Mouse (Mus musculus) neutrophil, adult 5-6 weeks (primary cell): ENCODE measurements at regions not wholly inside any gene's neighbourhood (a gene's known extent, or its start where the extent isn't known, plus 50 kb on each side); places are given as distances from the start of the nearest gene placed in this dataset.

ENCODE experiments used
- ATAC-seq: fragments of 151-379, 151-347 bp; 2 replicates; pipeline ENCODE4 v1.8.0; 2017; ENCODE audit warnings: mild to moderate bottlenecking, moderate TSS enrichment; ENCODE audit not compliant: insufficient number of reproducible peaks, poor library complexity, low FRiP score, severe bottlenecking; ENCODE audit errors: extremely low read depth

- ATAC-seq: no peak
Observed at GRCm38 (mm10) chrX:166640258-166640657, 54.7 kb upstream of the Egfl6 start.
